Mouse (Mus musculus) kidney, postnatal 0 days (tissue): Measurements from ENCODE around the gene Mad1l1. TPM values are rescaled to one million over a fixed set of nuclear protein-coding genes. Genes with fewer than 3 reads are reported as not detected.

ENCODE experiments used
- ATAC-seq: fragments of 200-750 bp; cut with Nextera tagmentation; replicated peaks from 2 replicates; pipeline ENCODE4 v1.8.0; 2017; ENCODE audit warnings: low read depth, moderate number of reproducible peaks, moderate TSS enrichment, moderate library complexity; ENCODE audit not compliant: low FRiP score
- DNase-seq: peaks from one replicate; pipeline ENCODE4 v3.0.0-alpha.2; 2016; ENCODE audit warnings: low spot score
- H3K27ac ChIP-seq: fragments of 300-500 bp; sonication (generic); 2 replicates; pipeline ENCODE4 v1.5.1; 2014; ENCODE audit warnings: mild to moderate bottlenecking
- H3K27me3 ChIP-seq: fragments of 300-500 bp; sonication (generic); 2 replicates; pipeline ENCODE4 v1.6.1; 2014; ENCODE audit warnings: low read length, mixed read lengths; ENCODE audit not compliant: insufficient read depth
- H3K36me3 ChIP-seq: fragments of 300-500 bp; sonication (generic); 2 replicates; pipeline ENCODE4 v1.6.1; 2014; ENCODE audit warnings: low read length, mixed read lengths; ENCODE audit not compliant: insufficient read depth
- H3K4me1 ChIP-seq: fragments of 300-500 bp; sonication (generic); replicated peaks from 2 replicates; pipeline ENCODE4 v1.6.1; 2014; ENCODE audit warnings: antibody characterized with exemption, low read length, mixed read lengths; ENCODE audit not compliant: insufficient read depth
- H3K4me2 ChIP-seq: fragments of 300-500 bp; sonication (generic); 2 replicates; pipeline ENCODE4 v1.6.1; 2014; ENCODE audit warnings: mild to moderate bottlenecking, low read length, moderate library complexity, mixed read lengths
- H3K4me3 ChIP-seq: fragments of 300-500 bp; sonication (generic); replicated peaks from 2 replicates; pipeline ENCODE4 v1.5.1; 2014; ENCODE audit warnings: low read depth, low read length
- H3K9ac ChIP-seq: fragments of 300-500 bp; sonication (generic); 2 replicates; pipeline ENCODE4 v1.6.1; 2014; ENCODE audit warnings: low read depth, low read length
- H3K9me3 ChIP-seq: fragments of 300-500 bp; sonication (generic); replicated peaks from 2 replicates; pipeline ENCODE4 v1.6.1; 2016; ENCODE audit warnings: low read length, inconsistent platforms, mixed read lengths
- CTCF ChIP-seq: IDR thresholded peaks from 2 replicates; pipeline ENCODE4 v1.5.1; 2016; ENCODE audit warnings: antibody characterized with exemption, low read depth, mild to moderate bottlenecking, moderate library complexity
- WGBS: fragments of 180-500 bp; shearing (Covaris S2); extraction: QIAGEN DNeasy Blood & Tissue Kit; methylation state at CpG from one replicate; pipeline ENCODE4 v1.1.7; 2014; 5-methylcytosine and 5-hydroxymethylcytosine counted together
- polyA plus RNA-seq: library from polyadenylated mRNA; unstranded; fragments of >200 nt; fragmentation: Nextera tagmentation; extraction: Ambion mirVana; gene quantifications from 2 replicates; pipeline ENCODE4 v1.2.1, GENCODE M21; 2015

Gene Mad1l1
- polyA plus RNA-seq, 1 experiment from 2014 or later = 25.8 TPM

DNA sequence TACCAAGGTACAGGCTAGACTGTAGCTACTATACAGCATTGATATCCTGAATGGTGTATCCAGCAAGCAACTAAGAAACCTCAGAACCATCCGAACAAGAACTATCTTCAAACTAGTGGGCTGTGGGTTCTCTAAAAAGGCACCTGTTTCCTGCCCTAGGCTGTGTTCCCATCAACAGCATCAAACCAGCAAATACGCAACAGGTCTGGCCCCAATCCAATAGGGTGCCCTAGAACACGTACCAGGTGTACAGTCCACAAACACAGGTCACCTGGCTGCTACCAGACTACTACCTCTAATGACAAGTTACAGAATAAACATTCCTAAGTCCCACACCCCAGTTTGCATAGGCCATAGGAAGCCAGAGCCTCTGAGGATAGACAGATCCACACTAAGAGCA is 38.5 kb downstream of the Mad1l1 start:
- no peak for DNase-seq
- Histone ChIP-seq H3K9me3 (no peaks in the 10 kb centered on the region), H3K4me2 (no peak overlapping the region), H3K4me1 (no peaks in the 10 kb centered on the region), H3K9ac (no peak overlapping the region), H3K27ac (no peak overlapping the region), H3K4me3 (no peak overlapping the region), H3K36me3 (peaks cover 15% of the 10 kb centered on the region; the same call in 1 of the 2 replicates), H3K27me3 (no peaks in the 10 kb centered on the region)
- ATAC-seq = no peak
- no peak for TF ChIP-seq CTCF
- WGBS = 99% methylated on average over 3 of the region's 3 CpGs

- H3K4me2 ChIP-seq = no peak overlapping the region
- ATAC-seq = no peak
- peak; percentile 12 for DNase-seq
- 62% methylated on average over 8 of the region's 8 CpGs for WGBS
- H3K36me3 ChIP-seq = peaks cover 15% of the 10 kb centered on the region; the same call in 1 of the 2 replicates
- H3K9ac ChIP-seq = no peak overlapping the region
- TF ChIP-seq CTCF = no peak
- no peak overlapping the region for H3K4me3 ChIP-seq
- no peaks in the 10 kb centered on the region for H3K4me1 ChIP-seq
- H3K27me3 ChIP-seq = no peaks in the 10 kb centered on the region
- H3K27ac ChIP-seq = no peak overlapping the region
- no peaks in the 10 kb centered on the region for H3K9me3 ChIP-seq
These were observed 39.0 kb downstream of the Mad1l1 start for GRCm38 (mm10) chr5:140282376-140282775.

DNA sequence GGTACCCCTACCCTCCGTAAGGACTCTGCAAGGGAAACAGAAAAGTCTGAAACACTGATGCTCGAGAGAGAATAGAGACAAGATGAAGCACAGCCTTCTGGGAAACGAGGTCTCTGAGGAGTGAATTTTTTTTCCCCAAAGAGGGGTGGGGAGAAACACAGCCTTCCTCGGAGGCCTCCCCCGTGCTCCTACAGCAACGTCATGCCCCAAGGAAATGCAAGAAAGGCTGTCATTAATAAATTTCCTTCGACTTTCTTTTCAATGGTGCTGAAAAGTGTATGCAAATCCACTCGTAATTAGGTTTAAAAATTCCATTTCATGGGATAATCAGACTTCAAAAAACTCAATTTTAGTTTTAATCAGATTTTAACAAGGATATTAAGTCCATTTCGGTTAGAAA is 41.1 kb downstream of the Mad1l1 start:
- ATAC-seq = no peak
- Histone ChIP-seq H3K9ac (no peak overlapping the region), H3K4me2 (no peak overlapping the region), H3K27ac (no peak overlapping the region), H3K4me3 (no peak overlapping the region), H3K36me3 (peaks cover 9% of the 10 kb centered on the region; the same call in 1 of the 2 replicates), H3K27me3 (no peaks in the 10 kb centered on the region), H3K9me3 (no peaks in the 10 kb centered on the region), H3K4me1 (no peaks in the 10 kb centered on the region)
- whole genome bisulfite sequencing = 71% methylated on average over 9 of the region's 9 CpGs
- DNase-seq = no peak
- no peak for TF ChIP-seq CTCF

DNA sequence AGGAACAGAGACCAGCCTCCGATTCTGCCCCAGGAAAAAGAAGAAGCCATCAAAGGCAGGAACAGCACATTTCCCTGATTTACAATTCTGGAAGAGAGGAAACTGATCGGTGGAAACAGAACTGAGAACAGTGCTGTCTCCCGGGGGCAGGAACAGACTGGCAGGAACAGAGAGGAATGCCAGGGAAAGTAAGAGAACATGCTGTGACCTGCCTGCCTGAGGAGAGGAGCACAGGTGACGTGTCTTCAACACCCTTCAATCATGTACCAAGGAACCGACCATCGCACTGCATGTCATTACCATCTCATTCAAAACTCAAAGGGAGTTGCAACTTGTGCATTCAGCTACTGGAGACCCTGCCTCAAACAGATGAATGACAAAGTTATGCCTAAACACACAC is 44.6 kb downstream of the Mad1l1 start:
- DNase-seq (no peak), ATAC-seq (no peak)
- H3K36me3 ChIP-seq = 0 out of 2 replicates have a peak, but pooled peaks cover 7% of the 10 kb centered on the region
- H3K27ac ChIP-seq = no peak overlapping the region
- H3K4me1 ChIP-seq = no peaks in the 10 kb centered on the region
- WGBS = 74% methylated on average over 6 of the region's 6 CpGs
- no peaks in the 10 kb centered on the region for H3K9me3 ChIP-seq
- TF ChIP-seq CTCF = no peak
- no peak overlapping the region for H3K4me2 ChIP-seq
- no peak overlapping the region for H3K4me3 ChIP-seq
- no peak overlapping the region for H3K9ac ChIP-seq
- H3K27me3 ChIP-seq = no peaks in the 10 kb centered on the region

- peak; percentile 48 for TF ChIP-seq CTCF
- no peak for DNase-seq
- 91% methylated on average over 5 of the region's 5 CpGs for WGBS
These were observed 50.2 kb downstream of the Mad1l1 start for GRCm38 (mm10) chr5:140270976-140271685.

DNA sequence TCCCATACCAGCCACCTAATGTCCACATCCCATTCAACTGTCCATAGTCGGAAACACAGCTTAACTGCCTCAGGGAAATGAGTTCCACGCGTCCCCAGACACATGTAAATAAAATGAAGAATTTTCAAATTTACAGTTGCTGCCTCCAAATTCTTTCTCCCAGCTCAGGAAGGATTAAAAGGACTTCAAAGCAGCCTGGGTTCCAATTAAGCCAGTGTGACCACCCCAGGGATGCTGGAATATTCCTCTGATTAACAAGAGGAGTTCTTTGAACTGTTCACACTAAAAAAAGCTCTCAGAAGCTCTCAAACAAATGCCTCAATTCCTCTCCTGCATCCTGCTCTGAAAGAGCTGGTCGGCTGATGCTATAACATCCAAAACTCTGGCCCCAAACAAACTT is 53.0 kb downstream of the Mad1l1 start:
- H3K36me3 ChIP-seq = no peaks in the 10 kb centered on the region
- H3K9me3 ChIP-seq = no peaks in the 10 kb centered on the region
- DNase-seq = no peak
- H3K4me1 ChIP-seq = 0 out of 2 replicates have a peak, but pooled peaks cover 10% of the 10 kb centered on the region
- H3K27me3 ChIP-seq = no peaks in the 10 kb centered on the region
- TF ChIP-seq CTCF = no peak
- 43% methylated on average over 4 of the region's 4 CpGs for WGBS
- no peak overlapping the region for H3K4me3 ChIP-seq
- H3K4me2 ChIP-seq = no peak overlapping the region
- H3K27ac ChIP-seq = no peak overlapping the region
- no peak overlapping the region for H3K9ac ChIP-seq
- no peak for ATAC-seq

More at GRCm38 (mm10) chr5:140270976-140271685, 50.2 kb downstream of the Mad1l1 start:
- Histone ChIP-seq H3K9ac (no peak overlapping the region), H3K27ac (no peak overlapping the region), H3K27me3 (no peaks in the 10 kb centered on the region), H3K4me3 (no peak overlapping the region), H3K9me3 (no peaks in the 10 kb centered on the region), H3K4me2 (no peak overlapping the region), H3K4me1 (0 out of 2 replicates have a peak, but pooled peaks cover 3% of the 10 kb centered on the region), H3K36me3 (0 out of 2 replicates have a peak, but pooled peaks cover 5% of the 10 kb centered on the region)
- no peak for ATAC-seq

DNA sequence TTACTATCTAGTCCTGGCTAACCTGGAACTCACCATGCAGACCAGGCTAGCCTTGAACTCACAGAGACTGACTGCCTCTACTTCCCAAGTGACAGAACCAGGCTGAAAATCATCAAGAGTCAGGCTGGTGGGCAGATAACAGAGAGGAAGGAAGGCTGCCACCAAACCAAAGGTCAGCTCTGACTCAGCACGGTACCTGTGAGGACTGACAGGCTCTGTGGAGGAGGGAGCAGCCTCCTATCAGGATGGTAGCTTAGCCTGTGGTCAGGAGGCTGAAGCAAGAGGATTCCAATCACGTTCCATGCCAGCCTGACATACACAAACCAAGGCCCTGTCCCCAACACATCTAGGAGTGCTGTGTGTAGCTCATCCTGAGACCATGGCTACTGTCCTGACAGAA is 54.3 kb downstream of the Mad1l1 start:
- Histone ChIP-seq H3K4me2 (no peak overlapping the region), H3K36me3 (no peaks in the 10 kb centered on the region), H3K27me3 (no peaks in the 10 kb centered on the region), H3K27ac (no peak overlapping the region), H3K9me3 (no peaks in the 10 kb centered on the region), H3K9ac (no peak overlapping the region), H3K4me3 (no peak overlapping the region), H3K4me1 (0 out of 2 replicates have a peak, but pooled peaks cover 10% of the 10 kb centered on the region)
- ATAC-seq (no peak), DNase-seq (no peak)
- WGBS = 86% methylated on average over 2 of the region's 2 CpGs
- TF ChIP-seq CTCF = no peak
